Mouse (Mus musculus): Measurements from ENCODE around the gene Serpinb9b. TPM values are rescaled to one million over a fixed set of nuclear protein-coding genes. Genes with fewer than 3 reads are reported as not detected.
"Not testable (repeated sequence)": the region's sequence is repeated elsewhere in the genome, so short reads cannot be mapped to it uniquely, and the experiment has no call there.

The Serpinb9b gene
- polyA plus RNA-seq, 1 experiment = 1.1 TPM

DNA sequence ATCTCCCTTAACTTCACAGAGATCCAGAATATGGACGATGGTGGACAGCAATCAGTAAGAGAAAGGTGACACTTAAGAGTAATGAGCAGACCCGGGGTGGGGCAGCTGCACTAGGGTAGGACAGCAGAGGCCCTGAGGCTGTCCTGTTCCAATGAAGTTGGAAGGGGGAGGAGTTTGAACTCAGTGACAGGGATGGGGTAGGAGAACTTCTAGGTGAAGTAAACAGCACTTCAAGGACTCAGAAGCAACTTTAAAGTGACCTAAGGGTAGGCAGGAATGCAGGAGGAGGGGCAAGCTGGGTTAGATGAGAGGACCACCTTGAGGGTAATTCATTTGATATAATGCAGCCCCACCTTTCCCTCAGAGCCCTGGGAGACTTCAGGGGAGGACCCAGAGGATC, 930 bp downstream of the Serpinb9b start:
- H3K4me3 ChIP-seq (ENCODE audit: insufficient read depth, poor library complexity, severe bottlenecking) = no peak overlapping the region
- no peaks in the 10 kb centered on the region for H3K79me2 ChIP-seq (ENCODE audit: control insufficient read depth, insufficient read depth)
- no peaks in the 10 kb centered on the region for H3K79me3 ChIP-seq (ENCODE audit: low read depth)
- no peak for TF ChIP-seq FOSL1 (IDR thresholded peaks at IDR 0.05; ENCODE audit: insufficient read depth, low read length, poor library complexity, severe bottlenecking)
- TF ChIP-seq USF1 (IDR thresholded peaks at IDR 0.05; ENCODE audit: low read depth) = no peak
- TF ChIP-seq MYOG (IDR thresholded peaks at IDR 0.05; ENCODE audit: control insufficient read depth, extremely low read depth, insufficient read length) = no peak
- TF ChIP-seq CTCF (IDR thresholded peaks at IDR 0.05; ENCODE audit: control insufficient read depth, insufficient read depth, insufficient read length) = no peak
- TF ChIP-seq MAX (IDR thresholded peaks at IDR 0.05) = no peak
- no peaks in the 10 kb centered on the region for H3K36me3 ChIP-seq (ENCODE audit: control insufficient read depth, insufficient read depth)
- no peak overlapping the region for H3ac ChIP-seq (ENCODE audit: control insufficient read depth, insufficient read length, low read depth)
- no peaks in the 10 kb centered on the region for H3K27me3 ChIP-seq (ENCODE audit: control insufficient read depth, insufficient read depth, insufficient read length)

DNA sequence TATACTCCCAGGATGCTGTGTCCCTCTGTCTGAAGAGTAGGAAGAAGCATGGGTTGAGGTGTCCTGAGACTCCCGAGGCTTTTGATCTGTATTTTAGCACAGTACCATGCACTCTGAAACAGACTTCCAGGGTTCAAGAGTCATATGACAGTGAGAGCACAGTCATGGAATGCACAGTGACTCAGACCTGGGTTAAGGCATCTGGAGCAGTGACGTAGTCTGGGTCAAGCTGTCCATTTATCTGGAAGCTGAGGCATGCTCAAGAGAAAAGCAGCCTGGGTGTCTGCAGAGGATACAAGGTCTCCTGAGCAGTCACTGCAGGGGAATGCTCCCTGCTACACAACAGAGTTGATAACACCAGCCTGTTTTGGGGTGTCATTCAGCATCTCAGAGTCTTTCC, 1.3 kb downstream of the Serpinb9b start:
- Histone ChIP-seq H3K27me3 (ENCODE audit: control insufficient read depth, insufficient read depth, insufficient read length) (no peaks in the 10 kb centered on the region), H3K79me3 (ENCODE audit: low read depth) (no peaks in the 10 kb centered on the region), H3ac (ENCODE audit: control insufficient read depth, insufficient read length, low read depth) (no peak overlapping the region), H3K79me2 (ENCODE audit: control insufficient read depth, insufficient read depth) (no peaks in the 10 kb centered on the region), H3K36me3 (ENCODE audit: control insufficient read depth, insufficient read depth) (no peaks in the 10 kb centered on the region), H3K4me3 (ENCODE audit: insufficient read depth, poor library complexity, severe bottlenecking) (no peak overlapping the region)
- TF ChIP-seq FOSL1 (IDR thresholded peaks at IDR 0.05; ENCODE audit: insufficient read depth, low read length, poor library complexity, severe bottlenecking) (no peak), CTCF (IDR thresholded peaks at IDR 0.05; ENCODE audit: control insufficient read depth, insufficient read depth, insufficient read length) (no peak), MAX (IDR thresholded peaks at IDR 0.05) (no peak), CEBPB (IDR thresholded peaks at IDR 0.05; ENCODE audit: low read depth) (no peak), MYOD1 (IDR thresholded peaks at IDR 0.05; ENCODE audit: control insufficient read depth, insufficient read length, low read depth) (no peak), MYOG (IDR thresholded peaks at IDR 0.05; ENCODE audit: control insufficient read depth, extremely low read depth, insufficient read length) (no peak), USF1 (IDR thresholded peaks at IDR 0.05; ENCODE audit: low read depth) (peak; percentile 56)

DNA sequence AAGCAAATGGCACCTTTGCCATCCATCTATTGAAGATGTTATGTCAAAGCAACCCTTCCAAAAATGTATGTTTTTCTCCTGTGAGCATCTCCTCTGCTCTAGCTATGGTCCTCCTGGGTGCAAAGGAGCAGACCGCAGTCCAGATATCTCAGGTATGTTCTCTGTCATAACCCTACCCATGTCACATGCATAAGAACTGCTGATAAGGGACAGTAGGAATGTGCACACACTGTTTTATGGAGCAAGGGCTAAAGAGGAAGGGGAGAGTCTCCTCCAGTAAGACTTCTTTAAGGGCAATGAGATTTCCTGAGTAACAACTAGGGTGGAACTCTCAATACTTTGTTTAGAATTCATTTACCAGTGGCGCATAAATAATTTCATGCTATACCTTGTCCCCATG, 2.3 kb downstream of the Serpinb9b start:
- H3ac ChIP-seq (ENCODE audit: control insufficient read depth, insufficient read length, low read depth); H3K79me2 ChIP-seq (ENCODE audit: control insufficient read depth, insufficient read depth); H3K36me3 ChIP-seq (ENCODE audit: control insufficient read depth, insufficient read depth); H3K27me3 ChIP-seq (ENCODE audit: control insufficient read depth, insufficient read depth, insufficient read length); H3K79me3 ChIP-seq (ENCODE audit: low read depth); H3K4me3 ChIP-seq (ENCODE audit: insufficient read depth, poor library complexity, severe bottlenecking): not testable (repeated sequence)

DNA sequence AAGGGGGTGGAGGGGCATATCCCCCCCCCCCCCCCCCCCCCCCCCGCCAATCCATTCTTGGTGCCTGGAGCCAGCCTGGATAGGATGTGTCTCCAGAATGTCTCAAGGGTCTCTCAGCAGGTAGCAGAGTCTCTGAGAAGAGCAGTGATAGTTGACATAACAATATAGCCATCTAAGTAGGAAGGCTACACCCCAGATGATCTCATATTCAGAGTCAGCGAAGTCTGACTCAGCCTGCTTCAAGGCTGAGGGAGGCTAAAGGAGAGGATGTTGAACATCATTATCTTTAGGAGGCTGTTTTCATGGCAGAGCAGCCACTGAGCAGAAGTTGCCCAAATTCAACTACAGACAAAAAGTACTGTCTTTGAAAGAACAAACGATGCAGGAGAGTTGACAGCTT, 3.1 kb downstream of the Serpinb9b start:
- Histone ChIP-seq H3ac (ENCODE audit: control insufficient read depth, insufficient read length, low read depth) (no peak overlapping the region), H3K36me3 (ENCODE audit: control insufficient read depth, insufficient read depth) (no peaks in the 10 kb centered on the region), H3K4me3 (ENCODE audit: insufficient read depth, poor library complexity, severe bottlenecking) (no peak overlapping the region), H3K79me3 (ENCODE audit: low read depth) (no peaks in the 10 kb centered on the region), H3K27me3 (ENCODE audit: control insufficient read depth, insufficient read depth, insufficient read length) (no peaks in the 10 kb centered on the region), H3K79me2 (ENCODE audit: control insufficient read depth, insufficient read depth) (no peaks in the 10 kb centered on the region)
- TF ChIP-seq MYOD1 (IDR thresholded peaks at IDR 0.05; ENCODE audit: control insufficient read depth, insufficient read length, low read depth) (no peak), FOSL1 (IDR thresholded peaks at IDR 0.05; ENCODE audit: insufficient read depth, low read length, poor library complexity, severe bottlenecking) (no peak), MYOG (IDR thresholded peaks at IDR 0.05; ENCODE audit: control insufficient read depth, extremely low read depth, insufficient read length) (no peak), CEBPB (IDR thresholded peaks at IDR 0.05; ENCODE audit: low read depth) (no peak), CTCF (IDR thresholded peaks at IDR 0.05; ENCODE audit: control insufficient read depth, insufficient read depth, insufficient read length) (no peak), MAX (IDR thresholded peaks at IDR 0.05) (no peak)

DNA sequence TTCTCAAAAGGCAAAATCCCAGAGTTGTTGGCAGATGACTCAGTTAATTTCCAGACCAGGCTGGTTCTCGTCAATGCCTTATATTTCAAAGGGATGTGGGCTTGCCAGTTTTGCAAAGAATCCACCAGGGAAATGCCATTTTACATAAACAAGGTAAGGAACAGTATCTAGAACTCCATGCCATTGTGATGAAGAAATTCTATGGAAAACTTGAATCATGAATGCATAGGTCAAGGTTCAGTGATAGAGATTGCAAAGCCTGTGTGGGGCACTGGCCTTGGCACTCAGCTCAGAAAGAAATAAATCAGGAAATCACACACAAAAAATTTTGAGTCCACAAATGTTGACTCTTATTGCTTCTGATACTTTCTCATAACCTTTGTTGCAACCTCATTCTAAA, 8.3 kb downstream of the Serpinb9b start:
- Histone ChIP-seq H3K27me3 (ENCODE audit: control insufficient read depth, insufficient read depth, insufficient read length) (no peaks in the 10 kb centered on the region), H3K36me3 (ENCODE audit: control insufficient read depth, insufficient read depth) (no peaks in the 10 kb centered on the region), H3K79me2 (ENCODE audit: control insufficient read depth, insufficient read depth) (no peaks in the 10 kb centered on the region), H3K4me3 (ENCODE audit: insufficient read depth, poor library complexity, severe bottlenecking) (no peak overlapping the region), H3ac (ENCODE audit: control insufficient read depth, insufficient read length, low read depth) (no peak overlapping the region), H3K79me3 (ENCODE audit: low read depth) (no peaks in the 10 kb centered on the region)
- TF ChIP-seq MYOD1 (IDR thresholded peaks at IDR 0.05; ENCODE audit: control insufficient read depth, insufficient read length, low read depth) (no peak), MYOG (IDR thresholded peaks at IDR 0.05; ENCODE audit: control insufficient read depth, extremely low read depth, insufficient read length) (no peak), MAX (IDR thresholded peaks at IDR 0.05) (no peak), USF1 (IDR thresholded peaks at IDR 0.05; ENCODE audit: low read depth) (no peak), FOSL1 (IDR thresholded peaks at IDR 0.05; ENCODE audit: insufficient read depth, low read length, poor library complexity, severe bottlenecking) (no peak), CEBPB (IDR thresholded peaks at IDR 0.05; ENCODE audit: low read depth) (no peak), CTCF (IDR thresholded peaks at IDR 0.05; ENCODE audit: control insufficient read depth, insufficient read depth, insufficient read length) (no peak)

DNA sequence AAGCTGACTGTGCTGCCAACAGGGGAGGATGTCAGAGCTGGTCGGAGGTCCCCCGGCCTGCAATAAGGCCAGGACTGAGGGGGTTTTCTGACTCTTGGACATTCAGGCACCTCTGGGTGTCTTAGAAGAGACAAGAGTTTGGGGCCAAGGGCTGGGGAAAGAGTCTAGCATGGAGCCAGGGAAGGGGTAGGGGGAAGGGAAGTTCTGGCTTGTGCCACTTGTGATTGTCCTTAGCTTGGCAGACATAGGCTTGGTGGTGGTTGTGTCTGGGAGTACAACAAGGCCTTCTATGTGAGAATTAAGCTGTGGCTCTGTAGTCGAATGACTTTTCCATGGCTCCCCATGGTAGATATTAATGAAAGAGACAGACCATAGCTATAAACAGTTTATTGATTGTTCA, 16.3 kb downstream of the Serpinb9b start:
- H3K4me3 ChIP-seq (ENCODE audit: insufficient read depth, poor library complexity, severe bottlenecking) = no peak overlapping the region
- no peaks in the 10 kb centered on the region for H3K27me3 ChIP-seq (ENCODE audit: control insufficient read depth, insufficient read depth, insufficient read length)
- no peaks in the 10 kb centered on the region for H3K79me3 ChIP-seq (ENCODE audit: low read depth)
- no peaks in the 10 kb centered on the region for H3K79me2 ChIP-seq (ENCODE audit: control insufficient read depth, insufficient read depth)
- no peaks in the 10 kb centered on the region for H3K36me3 ChIP-seq (ENCODE audit: control insufficient read depth, insufficient read depth)
- no peak overlapping the region for H3ac ChIP-seq (ENCODE audit: control insufficient read depth, insufficient read length, low read depth)
- TF ChIP-seq FOSL1 (IDR thresholded peaks at IDR 0.05; ENCODE audit: insufficient read depth, low read length, poor library complexity, severe bottlenecking) (no peak), MYOG (IDR thresholded peaks at IDR 0.05; ENCODE audit: control insufficient read depth, extremely low read depth, insufficient read length) (no peak), CTCF (IDR thresholded peaks at IDR 0.05; ENCODE audit: control insufficient read depth, insufficient read depth, insufficient read length) (no peak)

Measured in C2C12 (cell line).